Mouse (Mus musculus) forebrain, embryonic 12.5 days (tissue): ENCODE measurements around the gene Mgl2. TPM values are rescaled to one million over a fixed set of nuclear protein-coding genes. Genes with fewer than 3 reads are reported as not detected.
"Not testable (repeated sequence)": the region's sequence is repeated elsewhere in the genome, so short reads cannot be mapped to it uniquely, and the experiment has no call there.

Source experiments
- ATAC-seq: fragments of 200-750 bp; cut with Nextera tagmentation; 2 replicates; pipeline ENCODE4 v1.8.0; 2017; ENCODE audit warnings: moderate TSS enrichment; ENCODE audit not compliant: low FRiP score
- H3K27ac ChIP-seq: fragments of 300-500 bp; sonication (generic); 2 replicates; pipeline ENCODE4 v1.5.1; 2016; ENCODE audit warnings: mild to moderate bottlenecking
- H3K27me3 ChIP-seq: fragments of 300-500 bp; sonication (generic); 2 replicates; pipeline ENCODE4 v1.6.1; 2016; ENCODE audit warnings: mild to moderate bottlenecking
- H3K36me3 ChIP-seq: fragments of 300-500 bp; sonication (generic); replicated peaks from 2 replicates; pipeline ENCODE4 v1.6.1; 2016; ENCODE audit warnings: mild to moderate bottlenecking
- H3K4me1 ChIP-seq: fragments of 300-500 bp; sonication (generic); 2 replicates; pipeline ENCODE4 v1.6.1; 2016
- H3K4me2 ChIP-seq: fragments of 300-500 bp; sonication (generic); 2 replicates; pipeline ENCODE4 v1.6.1; 2016; ENCODE audit warnings: mild to moderate bottlenecking, moderate library complexity
- H3K4me3 ChIP-seq: fragments of 300-500 bp; sonication (generic); replicated peaks from 2 replicates; pipeline ENCODE4 v1.5.1; 2016; ENCODE audit warnings: mild to moderate bottlenecking
- H3K9ac ChIP-seq: fragments of 300-500 bp; sonication (generic); 2 replicates; pipeline ENCODE4 v1.6.1; 2016; ENCODE audit warnings: mild to moderate bottlenecking
- H3K9me3 ChIP-seq: fragments of 300-500 bp; sonication (generic); 2 replicates; pipeline ENCODE4 v1.6.1; 2016
- WGBS: fragments of 180-500 bp; shearing (Covaris S2); methylation state at CpG from one replicate; pipeline ENCODE4 v1.1.7; 2016; 5-methylcytosine and 5-hydroxymethylcytosine counted together
- polyA plus RNA-seq: library from polyadenylated mRNA; unstranded; fragments of >200 nt; fragmentation: Nextera tagmentation; extraction: Ambion mirVana; gene quantifications from 2 replicates; pipeline ENCODE4 v1.2.1, GENCODE M21; 2016

Mgl2 gene
- polyA plus RNA-seq, 1 experiment from 2014 or later = not detected

DNA sequence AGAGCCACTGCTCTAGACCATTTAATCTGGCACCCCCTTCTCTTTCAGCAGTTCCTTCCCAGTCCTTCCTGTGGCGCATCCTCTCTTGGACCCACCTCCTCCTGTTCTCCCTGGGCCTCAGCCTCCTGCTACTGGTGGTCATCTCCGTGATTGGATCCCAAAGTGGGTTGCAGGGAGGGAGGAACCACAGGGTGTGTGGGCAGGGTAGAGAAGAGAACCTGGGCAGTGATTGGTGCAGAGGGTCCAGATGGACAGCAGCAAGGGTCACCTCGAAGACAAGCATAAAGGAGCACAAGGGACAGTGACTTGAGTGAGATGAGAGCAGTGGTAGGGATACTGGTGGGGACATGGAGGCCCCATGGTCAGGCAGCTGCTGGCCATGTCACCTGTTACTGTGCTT is 4.9 kb downstream of the Mgl2 start:
- ATAC-seq, H3K4me1 ChIP-seq, H3K36me3 ChIP-seq, H3K4me2 ChIP-seq, H3K9me3 ChIP-seq, H3K9ac ChIP-seq, H3K27me3 ChIP-seq, H3K27ac ChIP-seq, H3K4me3 ChIP-seq: not testable (repeated sequence)
- 56% methylated on average over 3 of the region's 3 CpGs for WGBS

GRCm38 (mm10) chr11:70135925-70136324 is 5.8 kb downstream of the Mgl2 start:
- not testable (repeated sequence) for H3K9me3 ChIP-seq, H3K9ac ChIP-seq, H3K4me1 ChIP-seq, ATAC-seq, H3K4me3 ChIP-seq, H3K36me3 ChIP-seq, H3K27me3 ChIP-seq, H3K4me2 ChIP-seq, H3K27ac ChIP-seq
- 93% methylated on average over 8 of the region's 8 CpGs for WGBS

DNA sequence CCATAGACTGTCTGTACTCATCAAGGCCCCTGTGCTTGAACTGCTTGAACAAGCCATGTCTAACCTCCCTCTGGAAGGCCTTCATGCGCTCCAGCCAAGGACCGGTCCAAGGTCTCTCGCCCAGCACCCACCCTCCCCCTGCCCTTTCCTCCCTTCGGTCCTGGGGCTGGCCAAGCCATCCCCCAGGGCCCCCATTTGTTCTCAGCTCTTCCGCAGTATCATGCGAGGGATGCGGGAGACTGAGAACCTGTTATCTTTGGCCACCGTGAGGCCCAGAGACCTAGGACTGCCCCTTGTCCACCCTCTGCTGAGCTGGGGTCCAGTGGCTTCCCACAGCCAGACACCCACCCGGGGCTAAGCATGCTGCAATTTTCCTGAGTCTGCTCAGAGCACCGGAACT is 9.0 kb downstream of the Mgl2 start:
- H3K9me3 ChIP-seq = no peaks in the 10 kb centered on the region
- WGBS = 90% methylated on average over 10 of the region's 10 CpGs
- no peak overlapping the region for H3K4me2 ChIP-seq
- H3K4me3 ChIP-seq = no peak overlapping the region
- H3K4me1 ChIP-seq = no peaks in the 10 kb centered on the region
- H3K36me3 ChIP-seq = no peaks in the 10 kb centered on the region
- ATAC-seq = no peak
- no peak overlapping the region for H3K9ac ChIP-seq
- H3K27ac ChIP-seq = no peak overlapping the region
- no peaks in the 10 kb centered on the region for H3K27me3 ChIP-seq

DNA sequence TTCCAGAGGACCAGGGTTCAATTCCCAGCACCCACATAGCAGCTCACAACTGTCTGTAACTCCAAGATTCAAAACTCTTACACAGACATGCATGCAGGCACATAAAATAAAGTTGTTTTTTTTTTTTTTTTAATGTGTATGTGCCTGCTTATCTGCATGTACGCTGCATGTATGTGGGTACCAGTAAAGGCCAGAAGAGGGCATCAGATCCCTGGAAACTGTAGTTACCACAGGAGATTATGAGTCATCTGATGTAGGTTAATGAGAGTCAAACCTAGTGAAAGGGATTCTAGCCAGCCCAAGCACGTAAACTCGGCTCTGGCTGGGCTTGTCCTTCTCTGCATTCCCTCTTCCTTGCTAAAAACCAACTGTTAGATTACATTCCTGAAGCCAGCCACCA is 20.9 kb downstream of the Mgl2 start:
- H3K9ac ChIP-seq = no peak overlapping the region
- no peak overlapping the region for H3K4me2 ChIP-seq
- ATAC-seq = no peak
- H3K4me3 ChIP-seq = no peak overlapping the region
- H3K4me1 ChIP-seq = no peaks in the 10 kb centered on the region
- H3K27me3 ChIP-seq = no peaks in the 10 kb centered on the region
- H3K27ac ChIP-seq = no peak overlapping the region
- no peaks in the 10 kb centered on the region for H3K36me3 ChIP-seq
- 75% methylated on average over 3 of the region's 3 CpGs for WGBS
- H3K9me3 ChIP-seq = no peaks in the 10 kb centered on the region

GRCm38 (mm10) chr11:70155897-70156296 is 25.8 kb downstream of the Mgl2 start, which contains the start of gene Clec10a:
Gene Clec10a (plus strand): TSS chr11:70156197.
- no CpG with 5 or more reads among the region's 5 CpGs for WGBS
- ATAC-seq = not testable (repeated sequence)

GRCm38 (mm10) chr11:70162336-70162735 is 32.2 kb downstream of the Mgl2 start:
- H3K9ac ChIP-seq = no peak overlapping the region
- no peak overlapping the region for H3K27ac ChIP-seq
- 68% methylated on average over 3 of the region's 3 CpGs for WGBS
- no peak overlapping the region for H3K4me2 ChIP-seq
- ATAC-seq = no peak
- H3K36me3 ChIP-seq = no peaks in the 10 kb centered on the region
- H3K27me3 ChIP-seq = 0 out of 2 replicates have a peak, but pooled peaks cover 6% of the 10 kb centered on the region
- no peaks in the 10 kb centered on the region for H3K4me1 ChIP-seq
- H3K9me3 ChIP-seq = no peaks in the 10 kb centered on the region
- H3K4me3 ChIP-seq = no peak overlapping the region

More at GRCm38 (mm10) chr11:70155897-70156296, 25.8 kb downstream of the Mgl2 start, which contains the start of gene Clec10a:
- H3K4me1 ChIP-seq, H3K27ac ChIP-seq, H3K4me2 ChIP-seq, H3K9me3 ChIP-seq, H3K27me3 ChIP-seq, H3K4me3 ChIP-seq, H3K9ac ChIP-seq, H3K36me3 ChIP-seq: not testable (repeated sequence)

DNA sequence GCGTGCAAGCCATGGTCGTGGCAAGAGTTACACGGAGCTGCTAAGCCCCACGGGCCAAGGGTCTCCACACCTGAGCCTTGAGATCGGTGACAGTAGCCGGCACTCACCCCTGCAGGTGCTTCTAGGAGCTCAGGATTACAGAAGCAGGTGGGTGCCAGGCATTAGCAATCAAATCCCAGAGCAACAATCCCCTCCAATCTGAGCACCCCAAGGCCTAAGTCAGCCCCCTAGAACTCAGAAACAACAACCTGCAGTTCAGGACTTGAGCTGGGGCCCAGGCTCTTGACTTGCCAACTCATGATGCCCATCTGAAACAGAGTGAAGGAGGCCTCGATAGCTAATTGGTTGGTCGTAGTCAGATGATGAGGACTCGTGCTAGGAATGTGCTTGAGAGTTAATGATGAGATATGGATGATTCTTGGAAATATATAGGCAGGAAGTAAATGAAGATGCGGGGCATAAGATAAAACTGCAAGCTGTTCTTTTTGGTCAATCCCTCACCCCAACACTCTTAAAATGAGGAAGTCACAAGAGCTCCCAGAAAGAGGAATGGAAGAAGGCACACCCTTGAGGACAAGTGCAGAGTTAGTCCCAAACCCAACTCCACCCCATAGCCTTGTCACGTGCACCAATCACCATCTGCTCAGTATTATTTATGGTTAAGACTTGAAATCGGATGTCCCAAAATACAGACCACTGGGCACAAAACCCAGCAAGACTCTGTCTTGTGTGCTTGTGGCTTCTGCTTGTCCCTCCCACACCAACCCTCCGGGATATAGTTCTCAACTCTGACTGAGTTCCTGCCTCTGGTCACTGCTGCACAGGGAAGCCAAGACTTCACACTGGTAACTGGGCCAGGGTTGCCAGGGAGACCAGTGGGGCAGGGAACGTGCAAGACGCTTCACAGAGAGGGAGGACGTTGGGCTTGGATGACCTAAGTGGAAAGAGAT is 36.1 kb downstream of the Mgl2 start:
- Histone ChIP-seq H3K27me3 (0 out of 2 replicates have a peak, but pooled peaks cover 6% of the 10 kb centered on the region), H3K27ac (no peak overlapping the region), H3K4me3 (no peak overlapping the region), H3K4me1 (no peaks in the 10 kb centered on the region), H3K9ac (no peak overlapping the region), H3K4me2 (no peak overlapping the region), H3K9me3 (no peaks in the 10 kb centered on the region), H3K36me3 (no peaks in the 10 kb centered on the region)
- 73% methylated on average over 16 of the region's 16 CpGs for WGBS
- no peak for ATAC-seq

DNA sequence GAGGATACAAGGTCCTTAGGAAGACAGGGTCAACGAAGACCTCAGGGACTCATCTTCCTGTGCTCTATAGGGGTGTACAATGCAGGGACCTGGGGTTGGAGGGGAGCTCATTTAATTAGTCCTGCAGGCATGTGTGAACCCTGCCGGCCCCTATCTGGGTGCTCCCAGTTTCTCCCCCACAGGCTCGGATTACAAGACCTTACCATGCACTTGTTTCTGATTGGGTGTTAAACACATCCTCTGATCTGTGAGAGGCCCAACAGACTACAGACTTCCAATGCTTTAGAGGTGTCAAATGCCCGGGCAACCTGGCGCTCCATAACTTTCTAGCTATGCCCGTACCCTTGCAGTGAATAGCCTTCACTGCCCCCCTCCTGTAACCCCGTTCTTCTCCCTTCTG is 38.0 kb downstream of the Mgl2 start:
- Histone ChIP-seq H3K36me3 (no peaks in the 10 kb centered on the region), H3K9ac (no peak overlapping the region), H3K4me2 (no peak overlapping the region), H3K4me3 (no peak overlapping the region), H3K4me1 (no peaks in the 10 kb centered on the region), H3K9me3 (no peaks in the 10 kb centered on the region), H3K27ac (no peak overlapping the region), H3K27me3 (0 out of 2 replicates have a peak, but pooled peaks cover 5% of the 10 kb centered on the region)
- ATAC-seq = no peak
- WGBS = 60% methylated on average over 7 of the region's 7 CpGs

- H3K9ac ChIP-seq, ATAC-seq, H3K4me3 ChIP-seq, H3K27ac ChIP-seq, H3K4me1 ChIP-seq, H3K36me3 ChIP-seq, H3K9me3 ChIP-seq, H3K27me3 ChIP-seq, H3K4me2 ChIP-seq: not testable (repeated sequence)
- WGBS = 94% methylated on average over 7 of the region's 7 CpGs
Observed at GRCm38 (mm10) chr11:70169471-70169870, 39.3 kb downstream of the Mgl2 start.

GRCm38 (mm10) chr11:70170291-70170690 is 40.2 kb downstream of the Mgl2 start:
- Histone ChIP-seq H3K4me1 (no peaks in the 10 kb centered on the region), H3K9ac (no peak overlapping the region), H3K27ac (no peak overlapping the region), H3K27me3 (no peaks in the 10 kb centered on the region), H3K36me3 (no peaks in the 10 kb centered on the region), H3K4me2 (no peak overlapping the region), H3K9me3 (no peaks in the 10 kb centered on the region), H3K4me3 (no peak overlapping the region)
- ATAC-seq = no peak
- 84% methylated on average over 7 of the region's 7 CpGs for WGBS

DNA sequence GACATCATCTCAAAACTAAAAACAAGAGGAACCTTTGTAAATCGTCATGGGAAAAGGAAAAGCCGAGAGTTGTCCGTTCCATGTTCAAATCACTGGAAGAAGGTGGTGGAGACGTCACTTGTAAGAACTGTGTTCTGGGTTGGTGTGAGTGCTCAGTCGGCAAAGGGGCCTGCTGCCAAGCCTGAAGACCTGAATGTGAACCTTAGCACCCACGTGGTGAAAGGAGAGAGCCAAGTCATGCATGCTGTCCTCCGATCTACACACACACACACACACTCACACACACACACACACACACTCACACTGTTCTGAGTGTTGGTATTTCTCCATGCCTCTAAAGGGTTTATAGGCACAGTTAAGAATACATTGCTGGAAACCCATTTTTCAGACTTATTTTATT is 41.1 kb downstream of the Mgl2 start:
- H3K4me2 ChIP-seq = no peak overlapping the region
- no peak overlapping the region for H3K9ac ChIP-seq
- 78% methylated on average over 7 of the region's 7 CpGs for WGBS
- H3K4me3 ChIP-seq = no peak overlapping the region
- H3K27me3 ChIP-seq = no peaks in the 10 kb centered on the region
- H3K4me1 ChIP-seq = no peaks in the 10 kb centered on the region
- H3K9me3 ChIP-seq = no peaks in the 10 kb centered on the region
- no peak for ATAC-seq
- H3K36me3 ChIP-seq = no peaks in the 10 kb centered on the region
- no peak overlapping the region for H3K27ac ChIP-seq

GRCm38 (mm10) chr11:70171847-70172246 is 41.7 kb downstream of the Mgl2 start:
- H3K9ac ChIP-seq = no peak overlapping the region
- WGBS = 59% methylated on average over 3 of the region's 3 CpGs
- no peak for ATAC-seq

GRCm38 (mm10) chr11:70172298-70172697 is 42.2 kb downstream of the Mgl2 start:
- Histone ChIP-seq H3K27ac (no peak overlapping the region), H3K36me3 (no peaks in the 10 kb centered on the region), H3K4me2 (no peak overlapping the region), H3K4me1 (no peaks in the 10 kb centered on the region), H3K27me3 (no peaks in the 10 kb centered on the region), H3K9me3 (no peaks in the 10 kb centered on the region), H3K4me3 (no peak overlapping the region), H3K9ac (no peak overlapping the region)
- no peak for ATAC-seq
- WGBS = 61% methylated on average over 5 of the region's 5 CpGs

More at GRCm38 (mm10) chr11:70171847-70172246, 41.7 kb downstream of the Mgl2 start:
- no peaks in the 10 kb centered on the region for H3K4me1 ChIP-seq
- no peaks in the 10 kb centered on the region for H3K9me3 ChIP-seq
- H3K27ac ChIP-seq = no peak overlapping the region
- H3K4me3 ChIP-seq = no peak overlapping the region
- H3K4me2 ChIP-seq = no peak overlapping the region
- no peaks in the 10 kb centered on the region for H3K27me3 ChIP-seq
- H3K36me3 ChIP-seq = no peaks in the 10 kb centered on the region
